Mouse (Mus musculus) erythroblast, embryonic 14.5 days (primary cell): ENCODE results near the gene Wfdc2.

Source experiments
- GATA1 ChIP-seq: IDR thresholded peaks from 2 replicates; pipeline ENCODE4 v1.6.1; 2012; ENCODE audit warnings: low read length, inconsistent platforms, mixed read lengths
- TAL1 ChIP-seq: IDR thresholded peaks from 3 replicates; pipeline ENCODE4 v1.6.1; 2012; ENCODE audit warnings: low read length, inconsistent platforms, mixed read lengths

DNA sequence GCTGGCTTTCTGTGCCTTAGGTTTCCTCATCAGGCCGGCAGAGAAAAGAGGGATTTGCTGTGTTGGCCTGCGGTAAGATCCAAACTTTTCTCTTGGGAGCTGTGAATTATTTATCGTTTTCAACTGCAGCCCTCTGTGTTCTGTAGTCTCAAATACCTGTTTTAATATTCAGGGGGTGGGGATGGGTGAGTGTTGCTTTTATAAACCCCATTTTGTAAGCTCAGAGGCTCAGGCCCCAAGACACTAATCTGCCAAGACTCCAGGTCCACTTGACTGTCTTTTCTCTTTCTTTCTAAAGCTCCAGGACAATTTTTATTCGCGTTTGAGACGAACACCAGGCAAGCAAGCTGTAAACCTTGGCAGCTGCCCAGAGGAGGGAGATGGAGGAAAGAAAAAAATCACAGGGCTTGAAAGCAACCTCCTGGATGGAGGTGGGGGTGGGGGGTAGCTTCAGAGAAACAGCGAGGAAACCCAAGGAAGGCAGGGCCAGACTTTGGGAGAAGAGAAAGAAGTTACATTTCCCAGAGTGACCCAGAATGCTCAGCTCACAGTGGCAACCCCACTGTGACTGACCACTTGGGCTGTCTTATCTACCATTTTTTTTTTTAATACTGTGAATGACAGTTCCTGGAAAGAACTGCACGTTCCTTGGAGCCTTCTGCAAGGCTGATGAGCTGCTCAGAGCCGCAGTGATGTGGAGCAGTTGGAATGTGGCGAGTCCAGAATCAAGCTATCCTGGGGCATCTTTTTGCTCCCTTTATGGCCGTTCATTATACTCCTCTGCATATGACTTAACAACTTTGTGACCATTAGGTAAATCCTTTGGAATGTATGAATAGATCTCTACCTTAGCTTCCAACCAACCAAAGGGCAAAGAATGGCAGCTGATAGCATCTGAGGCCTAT lies 43.7 kb upstream of the Wfdc2 start:
- TF ChIP-seq GATA1 (no peak), TAL1 (no peak)
